Mouse (Mus musculus): Measurements from ENCODE around the gene Acer1. TPM values are rescaled to one million over a fixed set of nuclear protein-coding genes. Genes with fewer than 3 reads are reported as not detected.

Acer1 gene
- total and polyA plus RNA-seq, 3 experiments, result not detected

GRCm38 (mm10) chr17:57020960-57021359, 39.0 kb upstream of the Acer1 start:
- Histone ChIP-seq H3K9me3 (replicated peaks; ENCODE audit: low read length) (no peaks in the 10 kb centered on the region), H3K4me2 (ENCODE audit: insufficient read depth, low read depth, poor library complexity, severe bottlenecking) (no peak overlapping the region), H3K4me1 (ENCODE audit: control insufficient read depth in 1 of 2, insufficient read depth in 2 of 2) (peaks cover 0 to 10% of the 10 kb centered on the region in 2 experiments; a peak in 2 of 4 replicates), H3K79me2 (replicated peaks; ENCODE audit: control insufficient read depth, extremely low read depth, insufficient read depth, poor library complexity, severe bottlenecking) (no peaks in the 10 kb centered on the region), H3K9ac (ENCODE audit: insufficient read depth, low read depth) (no peak overlapping the region), H3K36me3 (replicated peaks in 1 of 2; ENCODE audit: control insufficient read depth in 1 of 2, insufficient read depth in 1 of 2, low read length in 1 of 2) (peaks cover 57 to 68% of the 10 kb centered on the region in 2 experiments), H3K27ac (ENCODE audit: insufficient read depth, low read depth) (no peak overlapping the region), H3K4me3 (replicated peaks in 1 of 3; ENCODE audit: low read depth in 2 of 3, low read length in 2 of 3, poor library complexity in 1 of 3) (no peak overlapping the region), H3K27me3 (replicated peaks) (no peaks in the 10 kb centered on the region)
- TF ChIP-seq POLR2AphosphoS2 (IDR thresholded peaks at IDR 0.05; ENCODE audit: low read depth, low read length), result no peak
- no peak for TF ChIP-seq TCF12 (IDR thresholded peaks at IDR 0.05; ENCODE audit: low read depth, low read length)
- TF ChIP-seq ZNF384 (IDR thresholded peaks at IDR 0.05; ENCODE audit: low read depth, low read length), result no peak
- no peak for TF ChIP-seq BHLHE40 (IDR thresholded peaks at IDR 0.05; ENCODE audit: low read depth, low read length)
- no peak for TF ChIP-seq TBP (conservative IDR thresholded peaks at IDR 0.05; ENCODE audit: low read depth, low read length)
- TF ChIP-seq ZKSCAN1 (IDR thresholded peaks at IDR 0.05; ENCODE audit: borderline replicate concordance, low read depth, low read length), result no peak
- TF ChIP-seq SMC3 (IDR thresholded peaks at IDR 0.05; ENCODE audit: low read depth, low read length), result no peak
- TF ChIP-seq JUN (IDR thresholded peaks at IDR 0.05; ENCODE audit: insufficient read depth, low read depth, low read length), result no peak
- TF ChIP-seq CHD1 (IDR thresholded peaks at IDR 0.05; ENCODE audit: low read depth, low read length), result no peak
- TF ChIP-seq NELFE (IDR thresholded peaks at IDR 0.05; ENCODE audit: low read depth, low read length), result no peak
- no peak for TF ChIP-seq IRF4 (IDR thresholded peaks at IDR 0.05; ENCODE audit: low read depth, low read length)
- in situ Hi-C loops (cut with MboI; ENCODE audit: low pct_ligation_motif_present, low pct_unique_long_range_greater_than_20kb, low sequenced_read_pairs) (no loop called here), dilution Hi-C loops (cut with MboI; ENCODE audit: extremely low pct_ligation_motif_present, extremely low pct_unique_long_range_greater_than_20kb, low sequenced_read_pairs) (no loop called here)
- DNase-seq (ENCODE audit: extremely low read depth), result no peak

- no peaks in the 10 kb centered on the region for H3K79me2 ChIP-seq (replicated peaks; ENCODE audit: control insufficient read depth, extremely low read depth, insufficient read depth, poor library complexity, severe bottlenecking)
- no peaks in the 10 kb centered on the region for H3K27me3 ChIP-seq (replicated peaks)
- H3K4me2 ChIP-seq (ENCODE audit: insufficient read depth, low read depth, poor library complexity, severe bottlenecking), result no peak overlapping the region
- in situ Hi-C loops (cut with MboI; ENCODE audit: low pct_ligation_motif_present, low pct_unique_long_range_greater_than_20kb, low sequenced_read_pairs), result no loop called here
- H3K9ac ChIP-seq (ENCODE audit: insufficient read depth, low read depth), result no peak overlapping the region
- H3K4me1 ChIP-seq (ENCODE audit: control insufficient read depth in 1 of 2, insufficient read depth in 2 of 2), result peaks cover 0 to 10% of the 10 kb centered on the region in 2 experiments; a peak in 2 of 4 replicates
- H3K27ac ChIP-seq (ENCODE audit: insufficient read depth, low read depth), result no peak overlapping the region
- DNase-seq (ENCODE audit: extremely low read depth), result no peak
- H3K36me3 ChIP-seq (replicated peaks in 1 of 2; ENCODE audit: control insufficient read depth in 1 of 2, insufficient read depth in 1 of 2, low read length in 1 of 2), result peaks cover 44 to 55% of the 10 kb centered on the region in 2 experiments
- H3K4me3 ChIP-seq (replicated peaks in 1 of 3; ENCODE audit: low read depth in 2 of 3, low read length in 2 of 3, poor library complexity in 1 of 3), result no peak overlapping the region
- no peaks in the 10 kb centered on the region for H3K9me3 ChIP-seq (replicated peaks; ENCODE audit: low read length)
- no peak for TF ChIP-seq TCF12 (IDR thresholded peaks at IDR 0.05; ENCODE audit: low read depth, low read length)
- TF ChIP-seq GABPA (IDR thresholded peaks at IDR 0.05; ENCODE audit: insufficient replicate concordance, low read depth, low read length), result no peak
- no peak for TF ChIP-seq MXI1 (IDR thresholded peaks at IDR 0.05; ENCODE audit: low read depth, low read length)
- TF ChIP-seq JUN (IDR thresholded peaks at IDR 0.05; ENCODE audit: insufficient read depth, low read depth, low read length), result no peak
- peak; percentile 68; the same call in 1 of the 2 replicates for TF ChIP-seq POLR2AphosphoS2 (IDR thresholded peaks at IDR 0.05; ENCODE audit: low read depth, low read length)
- no peak for TF ChIP-seq USF2 (conservative IDR thresholded peaks at IDR 0.05; ENCODE audit: low read depth, low read length)
- no peak for TF ChIP-seq ELF1 (IDR thresholded peaks at IDR 0.05; ENCODE audit: low read depth, low read length)
- peak; percentile 6; the same call in 1 of the 2 replicates for TF ChIP-seq POLR2A (IDR thresholded peaks at IDR 0.05; ENCODE audit: low read depth, low read length)
- dilution Hi-C loops (cut with MboI; ENCODE audit: extremely low pct_ligation_motif_present, extremely low pct_unique_long_range_greater_than_20kb, low sequenced_read_pairs), result no loop called here
These were observed 37.8 kb upstream of the Acer1 start for GRCm38 (mm10) chr17:57019693-57020092.

Data from CH12.LX (cell line).